Mouse (Mus musculus) kidney, embryonic 15.5 days (tissue): ENCODE results near the gene Chmp1a. TPM values are rescaled to one million over a fixed set of nuclear protein-coding genes. Genes with fewer than 3 reads are reported as not detected.
A peak's percentile ranks its signal among the peaks of the same experiment; 100 is the strongest.
"Not testable (repeated sequence)": the region's sequence is repeated elsewhere in the genome, so short reads cannot be mapped to it uniquely, and the experiment has no call there.

ENCODE experiments used
- ATAC-seq: fragments of 200-750 bp; cut with Nextera tagmentation; replicated peaks from 2 replicates; pipeline ENCODE4 v1.8.0; 2017; ENCODE audit warnings: moderate TSS enrichment; ENCODE audit not compliant: low FRiP score
- H3K27ac ChIP-seq: fragments of 300-500 bp; sonication (generic); 2 replicates; pipeline ENCODE4 v1.5.1; 2015; ENCODE audit warnings: mild to moderate bottlenecking, inconsistent platforms
- H3K27me3 ChIP-seq: fragments of 300-500 bp; sonication (generic); 2 replicates; pipeline ENCODE4 v1.6.1; 2015; ENCODE audit warnings: inconsistent platforms
- H3K36me3 ChIP-seq: fragments of 300-500 bp; sonication (generic); 2 replicates; pipeline ENCODE4 v1.6.1; 2015; ENCODE audit warnings: inconsistent platforms
- H3K4me1 ChIP-seq: fragments of 300-500 bp; sonication (generic); 2 replicates; pipeline ENCODE4 v1.6.1; 2015; ENCODE audit warnings: inconsistent platforms
- H3K4me2 ChIP-seq: fragments of 300-500 bp; sonication (generic); 2 replicates; pipeline ENCODE4 v1.6.1; 2015; ENCODE audit warnings: moderate library complexity, mild to moderate bottlenecking, inconsistent platforms
- H3K4me3 ChIP-seq: fragments of 300-500 bp; sonication (generic); replicated peaks from 2 replicates; pipeline ENCODE4 v1.5.1; 2015; ENCODE audit warnings: mild to moderate bottlenecking, inconsistent platforms
- H3K9ac ChIP-seq: fragments of 300-500 bp; sonication (generic); 2 replicates; pipeline ENCODE4 v1.6.1; 2015; ENCODE audit warnings: mild to moderate bottlenecking, inconsistent platforms
- H3K9me3 ChIP-seq: fragments of 300-500 bp; sonication (generic); replicated peaks from 2 replicates; pipeline ENCODE4 v1.6.1; 2016; ENCODE audit warnings: inconsistent platforms
- WGBS: fragments of 180-500 bp; shearing (Covaris S2); methylation state at CpG from one replicate; pipeline ENCODE4 v1.1.7; 2015; ENCODE audit warnings: mixed read lengths; 5-methylcytosine and 5-hydroxymethylcytosine counted together
- polyA plus RNA-seq: library from polyadenylated mRNA; unstranded; fragments of >200 nt; fragmentation: Nextera tagmentation; extraction: Ambion mirVana; gene quantifications from 2 replicates; pipeline ENCODE4 v1.2.1, GENCODE M21; 2015

Chmp1a gene
- polyA plus RNA-seq, 1 experiment from 2014 or later, result 126 TPM

DNA sequence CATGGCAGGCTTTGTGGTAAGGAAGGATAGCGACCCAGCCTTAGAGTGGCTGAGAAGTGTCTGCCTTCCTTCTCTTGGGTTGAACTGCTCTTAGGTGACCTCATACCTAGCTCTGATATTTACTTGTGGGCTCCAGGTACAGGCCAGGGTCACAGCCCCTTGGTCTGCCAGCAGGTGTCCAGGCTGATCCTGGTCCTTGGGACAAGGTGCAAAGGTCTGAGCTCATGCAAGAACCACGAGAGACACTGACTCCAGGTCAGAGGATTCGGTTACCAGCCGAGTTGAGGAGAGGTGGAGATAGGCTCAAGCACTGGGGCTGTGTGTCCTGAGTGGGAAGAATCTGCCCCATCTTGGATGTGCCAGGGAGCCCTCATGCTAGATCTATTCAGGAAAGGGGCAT lies 31.8 kb upstream of the Chmp1a start:
- 91% methylated on average over 4 of the region's 4 CpGs for WGBS
- no peak overlapping the region for H3K9ac ChIP-seq
- H3K4me2 ChIP-seq, result no peak overlapping the region
- H3K4me1 ChIP-seq, result no peaks in the 10 kb centered on the region
- H3K36me3 ChIP-seq, result peaks cover 74% of the 10 kb centered on the region
- H3K27me3 ChIP-seq, result no peaks in the 10 kb centered on the region
- no peak overlapping the region for H3K27ac ChIP-seq
- H3K9me3 ChIP-seq, result no peaks in the 10 kb centered on the region
- no peak overlapping the region for H3K4me3 ChIP-seq
- no peak for ATAC-seq

- WGBS, result 68% methylated on average over 11 of the region's 11 CpGs
- H3K4me1 ChIP-seq, result no peaks in the 10 kb centered on the region
- no peak overlapping the region for H3K9ac ChIP-seq
- no peak overlapping the region for H3K4me3 ChIP-seq
- no peaks in the 10 kb centered on the region for H3K9me3 ChIP-seq
- H3K27ac ChIP-seq, result no peak overlapping the region
- H3K27me3 ChIP-seq, result no peaks in the 10 kb centered on the region
- peak; percentile 24 for ATAC-seq
- H3K36me3 ChIP-seq, result peaks cover 61% of the 10 kb centered on the region
- H3K4me2 ChIP-seq, result no peak overlapping the region
Observed at GRCm38 (mm10) chr8:123243053-123243452, 30.5 kb upstream of the Chmp1a start.

DNA sequence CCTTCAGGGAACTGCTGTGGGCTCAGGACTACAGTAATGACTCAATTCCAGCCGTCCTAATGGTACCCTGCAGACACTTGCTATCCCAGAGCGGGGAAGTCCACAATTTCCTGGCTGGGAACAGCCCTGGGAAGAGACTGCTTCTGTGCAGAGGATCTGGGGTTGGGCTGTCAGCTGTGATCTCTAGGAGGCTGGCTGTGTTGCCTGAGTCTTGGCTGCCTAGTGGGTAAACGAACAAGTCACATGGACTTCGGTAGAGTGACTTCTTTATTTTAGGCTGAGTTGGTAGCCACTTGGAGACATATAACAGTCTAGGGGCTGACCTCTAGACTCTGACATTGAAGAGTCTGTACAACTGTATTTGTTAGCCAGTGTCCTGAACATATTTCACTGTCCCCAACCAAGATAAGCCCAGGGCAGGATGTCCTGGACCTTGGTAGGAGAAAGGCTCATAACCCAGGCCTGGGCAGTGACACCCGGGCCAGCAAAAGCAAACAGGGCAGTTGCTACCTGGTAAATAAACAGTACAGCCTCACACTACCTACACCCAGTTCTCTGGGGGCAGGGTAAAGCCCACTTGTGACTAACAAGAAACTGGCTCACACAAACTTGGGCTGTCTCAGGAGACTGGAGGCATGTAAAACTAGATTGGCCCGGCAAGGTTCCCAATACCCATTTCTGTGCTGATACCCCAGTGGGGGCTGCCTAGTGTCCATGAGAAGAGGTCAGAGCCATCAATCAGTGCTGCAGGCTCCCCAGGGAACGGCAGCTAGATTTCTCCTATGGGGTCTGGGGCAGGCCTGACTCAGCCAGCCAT lies 29.8 kb upstream of the Chmp1a start:
- Histone ChIP-seq H3K9me3 (no peaks in the 10 kb centered on the region), H3K9ac (no peak overlapping the region), H3K27me3 (no peaks in the 10 kb centered on the region), H3K27ac (no peak overlapping the region), H3K4me2 (no peak overlapping the region), H3K36me3 (peaks cover 54% of the 10 kb centered on the region), H3K4me1 (no peaks in the 10 kb centered on the region), H3K4me3 (no peak overlapping the region)
- WGBS, result 76% methylated on average over 7 of the region's 7 CpGs
- ATAC-seq, result no peak

DNA sequence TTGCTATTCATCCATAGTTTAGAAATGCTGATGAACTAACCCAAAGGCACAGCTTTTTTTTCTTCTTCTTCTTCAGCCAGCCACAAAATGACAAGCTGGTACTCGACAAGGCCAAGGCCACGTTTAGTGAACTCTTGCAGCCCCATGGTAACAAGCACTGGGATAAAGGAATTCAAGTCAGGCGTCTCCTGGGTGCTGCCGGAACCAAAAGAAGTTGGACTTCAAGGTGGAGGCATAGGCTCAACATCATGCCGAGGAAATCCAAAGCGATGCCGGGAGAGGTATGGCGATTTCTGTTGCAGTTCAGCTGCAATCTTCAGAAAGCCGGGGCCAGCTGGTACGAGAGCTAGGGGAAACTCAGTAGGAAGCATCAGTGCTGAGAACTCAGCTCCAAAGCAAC lies 26.8 kb upstream of the Chmp1a start:
- Histone ChIP-seq H3K27ac (no peak overlapping the region), H3K36me3 (peaks cover 24% of the 10 kb centered on the region), H3K27me3 (peaks cover 12% of the 10 kb centered on the region), H3K9ac (no peak overlapping the region), H3K4me1 (peaks cover 23% of the 10 kb centered on the region), H3K9me3 (no peaks in the 10 kb centered on the region), H3K4me3 (no peak overlapping the region), H3K4me2 (no peak overlapping the region)
- 89% methylated on average over 10 of the region's 10 CpGs for WGBS
- ATAC-seq, result no peak

DNA sequence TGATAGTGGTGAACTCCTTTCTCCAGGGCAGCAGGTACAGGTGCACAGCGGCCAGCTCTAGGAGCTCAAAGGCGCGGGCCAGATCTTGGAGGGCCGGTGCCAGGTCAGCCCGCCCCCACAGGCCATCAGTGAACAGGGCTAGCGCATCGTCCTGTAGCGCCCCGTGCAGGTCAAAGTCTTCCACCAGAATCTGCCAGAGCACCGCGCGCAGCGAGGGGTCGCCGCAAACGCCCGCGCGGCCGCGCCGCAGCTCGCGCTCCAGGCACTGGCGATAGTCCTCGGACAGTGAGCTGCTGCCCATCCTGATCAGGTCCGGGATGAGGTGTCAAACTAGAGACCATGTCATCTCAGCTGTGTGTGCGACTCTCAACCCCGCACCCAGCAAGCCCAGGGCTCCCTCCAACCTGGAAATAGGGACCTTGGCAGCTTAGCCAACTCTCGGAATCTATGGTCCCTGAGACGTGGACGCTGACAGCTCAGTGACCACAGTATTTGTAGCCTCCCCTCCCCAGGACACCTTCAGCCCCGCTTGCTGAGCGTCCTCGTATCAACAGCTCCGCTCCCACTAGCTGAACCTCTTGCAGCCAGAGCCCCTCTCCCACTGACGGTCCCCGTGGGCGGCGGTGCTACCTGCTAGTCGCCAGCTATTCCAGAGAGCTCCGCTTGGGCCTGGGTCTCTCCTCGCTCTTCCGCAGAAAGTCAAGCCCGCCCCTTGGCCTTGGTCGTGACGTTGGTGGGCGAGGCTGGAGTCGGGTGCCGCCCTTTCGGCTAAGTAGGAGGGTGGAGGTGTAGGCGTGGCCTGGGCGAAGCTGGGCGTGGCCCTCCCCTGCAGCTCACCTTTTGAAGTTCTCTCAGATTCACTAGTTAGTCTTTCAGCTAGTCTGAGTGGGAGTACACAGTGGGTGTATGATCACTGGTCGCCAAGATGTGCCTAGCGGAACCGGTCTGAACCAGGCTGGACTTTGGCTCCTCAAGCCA lies 23.2 kb upstream of the Chmp1a start, which contains the start of gene Spata2l:
Gene Spata2l, minus strand, starts transcription at position 714 of the 978 bp plus-strand sequence.
- Histone ChIP-seq H3K27ac (peak within 1 kb of the TSS; percentile 33; the same call in 1 of the 2 replicates), H3K4me2 (peak within 1 kb of the TSS; percentile 88), H3K27me3 (peaks cover 28% of the 10 kb centered on the region), H3K9ac (peak within 1 kb of the TSS; percentile 58), H3K4me3 (peak within 1 kb of the TSS; percentile 61), H3K4me1 (peaks cover 35% of the 10 kb centered on the region), H3K36me3 (no peaks in the 10 kb centered on the region), H3K9me3 (no peaks in the 10 kb centered on the region)
- under 1% methylated on average over 57 of the region's 57 CpGs for WGBS
- peak; percentile 89 for ATAC-seq

DNA sequence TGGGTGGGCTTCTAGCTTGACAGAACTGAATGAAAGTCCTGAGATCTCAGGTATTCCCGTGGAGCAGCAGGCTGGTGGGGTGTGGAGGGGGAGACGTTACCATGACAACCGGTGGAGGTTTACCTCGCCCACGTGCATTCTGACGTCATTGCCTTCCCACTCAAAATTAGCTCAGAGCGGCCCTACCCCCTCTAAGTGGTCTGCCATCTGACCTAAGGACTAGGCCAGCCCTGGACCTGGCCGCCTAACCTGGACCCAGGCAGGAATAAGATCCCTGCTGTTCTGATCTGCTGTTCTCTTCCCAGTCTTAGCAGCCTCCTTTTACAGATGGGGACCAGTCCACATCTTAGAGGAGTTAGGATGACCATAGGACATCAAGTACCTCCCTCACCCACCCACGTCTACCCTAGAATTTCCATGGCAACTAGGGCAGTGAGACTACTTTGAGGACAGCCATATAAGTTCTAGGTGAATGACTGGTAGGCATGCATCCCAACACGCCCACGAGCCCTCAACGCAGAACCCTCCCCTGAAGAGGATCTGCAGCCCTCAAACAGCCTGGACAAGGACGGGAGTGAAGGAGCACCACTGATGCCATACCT lies 22.5 kb upstream of the Chmp1a start:
- Histone ChIP-seq H3K9ac (peak overlapping the region; percentile 58), H3K36me3 (peaks cover 2% of the 10 kb centered on the region; the same call in 1 of the 2 replicates)
- ATAC-seq, result peak; percentile 10; the same call in 1 of the 2 replicates

GRCm38 (mm10) chr8:123233760-123234159 lies 21.2 kb upstream of the Chmp1a start:
- no peak for ATAC-seq
- WGBS, result 75% methylated on average over 11 of the region's 11 CpGs
- peaks cover 35% of the 10 kb centered on the region for H3K4me1 ChIP-seq

More for the DNA sequence above, 22.5 kb upstream of the Chmp1a start:
- Histone ChIP-seq H3K4me3 (peak overlapping the region; percentile 61), H3K4me2 (peak overlapping the region; percentile 88), H3K27me3 (peaks cover 28% of the 10 kb centered on the region), H3K9me3 (no peaks in the 10 kb centered on the region), H3K4me1 (peaks cover 35% of the 10 kb centered on the region), H3K27ac (no peak overlapping the region)
- WGBS, result 17% methylated on average over 13 of the region's 13 CpGs

DNA sequence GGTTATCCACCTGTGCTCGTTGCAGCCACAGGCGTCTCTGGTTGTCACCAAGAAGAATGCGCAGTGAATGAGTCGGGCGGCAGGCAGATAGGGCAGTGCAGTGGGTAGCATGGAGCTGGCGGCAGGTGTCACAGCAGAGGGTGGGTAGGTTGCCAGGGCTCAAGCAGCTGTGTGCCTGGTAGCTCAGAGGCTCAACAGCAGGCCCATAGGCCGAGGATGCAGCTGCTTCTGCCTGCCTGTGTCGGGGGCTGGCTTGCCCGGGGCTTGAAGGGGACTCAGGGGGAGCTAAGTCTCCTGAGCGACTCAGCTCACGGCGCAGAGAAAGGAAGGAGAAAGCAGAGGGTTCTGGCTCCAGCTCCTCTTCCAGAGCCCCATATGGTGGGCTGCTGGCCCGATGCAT lies 20.7 kb upstream of the Chmp1a start:
- Histone ChIP-seq H3K27ac (no peak overlapping the region), H3K36me3 (peaks cover 18% of the 10 kb centered on the region), H3K4me2 (no peak overlapping the region), H3K9ac (no peak overlapping the region), H3K4me1 (peaks cover 35% of the 10 kb centered on the region), H3K4me3 (no peak overlapping the region), H3K9me3 (no peaks in the 10 kb centered on the region), H3K27me3 (peaks cover 28% of the 10 kb centered on the region)
- WGBS, result 61% methylated on average over 13 of the region's 13 CpGs
- ATAC-seq, result no peak

More at GRCm38 (mm10) chr8:123233760-123234159, 21.2 kb upstream of the Chmp1a start:
- Histone ChIP-seq H3K4me2 (no peak overlapping the region), H3K27me3 (peaks cover 28% of the 10 kb centered on the region), H3K36me3 (peaks cover 13% of the 10 kb centered on the region), H3K4me3 (no peak overlapping the region), H3K9ac (no peak overlapping the region), H3K9me3 (no peaks in the 10 kb centered on the region), H3K27ac (no peak overlapping the region)

GRCm38 (mm10) chr8:123232553-123232952 lies 20.0 kb upstream of the Chmp1a start:
- H3K9me3 ChIP-seq, result no peaks in the 10 kb centered on the region
- no peak overlapping the region for H3K27ac ChIP-seq
- no peak overlapping the region for H3K9ac ChIP-seq
- H3K36me3 ChIP-seq, result peaks cover 25% of the 10 kb centered on the region
- H3K4me2 ChIP-seq, result no peak overlapping the region
- H3K4me1 ChIP-seq, result peaks cover 35% of the 10 kb centered on the region
- 19% methylated on average over 7 of the region's 7 CpGs for whole genome bisulfite sequencing
- H3K4me3 ChIP-seq, result no peak overlapping the region
- peaks cover 28% of the 10 kb centered on the region for H3K27me3 ChIP-seq
- no peak for ATAC-seq

DNA sequence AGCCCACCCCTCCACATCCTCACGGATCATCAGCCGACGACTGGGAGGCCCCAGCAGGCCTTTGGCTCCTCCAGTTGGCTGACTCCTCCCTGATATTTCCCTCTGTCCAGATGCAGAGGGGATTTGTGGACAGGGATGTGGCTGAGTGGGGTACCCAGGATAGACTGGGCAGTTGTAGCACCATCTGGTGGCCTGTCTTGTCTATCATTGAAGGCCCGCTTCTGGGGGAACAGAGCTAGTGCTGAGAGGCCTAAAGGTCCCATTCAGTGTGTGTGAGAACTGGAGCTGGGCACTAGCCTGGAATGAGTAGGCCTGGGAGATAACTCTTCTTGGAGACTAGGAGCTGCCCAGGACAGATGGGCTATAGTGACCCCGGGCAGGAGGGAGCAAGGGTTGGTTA lies 19.2 kb upstream of the Chmp1a start:
- peaks cover 28% of the 10 kb centered on the region for H3K27me3 ChIP-seq
- H3K4me1 ChIP-seq, result peaks cover 35% of the 10 kb centered on the region
- H3K4me3 ChIP-seq, result no peak overlapping the region
- no peaks in the 10 kb centered on the region for H3K9me3 ChIP-seq
- no peak overlapping the region for H3K9ac ChIP-seq
- whole genome bisulfite sequencing, result 44% methylated on average over 5 of the region's 5 CpGs
- no peak overlapping the region for H3K4me2 ChIP-seq
- ATAC-seq, result no peak
- no peak overlapping the region for H3K27ac ChIP-seq
- H3K36me3 ChIP-seq, result peaks cover 33% of the 10 kb centered on the region

GRCm38 (mm10) chr8:123230326-123230725 lies 17.8 kb upstream of the Chmp1a start:
- H3K9ac ChIP-seq, H3K27ac ChIP-seq, H3K9me3 ChIP-seq, ATAC-seq, H3K4me2 ChIP-seq, H3K4me3 ChIP-seq: not testable (repeated sequence)
- peaks cover 29% of the 10 kb centered on the region for H3K4me1 ChIP-seq
- WGBS, result 88% methylated on average over 11 of the region's 11 CpGs
- peaks cover 25% of the 10 kb centered on the region for H3K27me3 ChIP-seq
- peaks cover 37% of the 10 kb centered on the region for H3K36me3 ChIP-seq
